ENCODE assay signal across 8 mouse cellular contexts in the genomic region with DNA sequence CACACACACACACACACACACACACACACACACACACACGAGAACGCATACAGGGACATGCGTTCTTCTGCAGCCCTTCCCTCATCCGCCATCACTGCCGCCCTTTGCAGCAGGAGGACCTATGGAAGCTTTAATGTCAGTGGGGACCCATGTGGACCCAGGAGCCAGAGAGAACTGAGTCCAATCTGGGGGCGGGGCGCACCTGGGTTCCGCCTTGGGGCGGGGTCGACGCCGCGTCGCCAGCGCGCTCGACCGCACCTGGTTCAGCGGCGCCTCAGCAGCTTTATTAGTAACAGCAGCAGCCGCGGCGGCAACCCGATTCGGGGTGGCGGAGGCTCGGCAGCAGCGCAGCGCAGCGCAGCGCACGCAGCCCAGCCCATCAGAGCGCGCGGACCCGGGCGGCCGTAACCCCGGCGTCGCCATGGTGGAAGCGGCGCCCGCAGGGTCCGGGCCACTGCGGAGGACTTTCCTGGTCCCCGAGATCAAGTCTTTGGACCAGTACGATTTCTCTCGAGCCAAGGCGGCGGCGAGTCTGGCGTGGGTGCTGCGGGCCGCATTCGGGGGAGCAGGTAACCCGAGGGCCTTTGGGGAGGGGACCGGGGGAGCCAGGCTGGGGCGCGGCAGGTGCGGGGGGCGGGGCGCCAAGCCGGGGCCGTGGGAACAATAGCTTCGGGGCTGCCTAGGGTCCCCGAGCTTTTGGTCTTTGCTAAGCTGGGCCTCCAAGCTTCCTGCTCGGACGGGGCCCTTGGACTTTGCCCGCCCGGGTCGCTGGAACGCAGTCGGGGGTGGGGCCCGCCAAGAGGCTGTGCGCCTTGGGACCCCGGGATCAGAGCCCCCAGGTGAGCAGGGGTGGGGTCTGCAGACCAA. TPM values are rescaled to one million over a fixed set of nuclear protein-coding genes. Genes with fewer than 3 reads are reported as not detected.
DNase-seq lines count a peak whose midpoint lies in the region; ATAC-seq and TF ChIP-seq lines count a peak whose summit lies in the region.

No protein-coding gene starts in this region.

- WGBS in heart, postnatal 0 days, result under 1% methylated on average over 77 of the region's 77 CpGs
- WGBS in liver, postnatal 0 days (ENCODE audit: insufficient replicate concordance), result under 1% methylated on average over 56 of the region's 77 CpGs
- WGBS in neural tube, embryonic 15.5 days, result 0% methylated on average over 68 of the region's 77 CpGs

- no peak for TF ChIP-seq CTCF in heart, postnatal 0 days (IDR thresholded peaks at IDR 0.05; ENCODE audit: low read depth)
- TF ChIP-seq CTCF in liver, postnatal 0 days (IDR thresholded peaks at IDR 0.05; ENCODE audit: low read depth), result no peak

- peak overlapping the region; percentile 53 for H3K9ac ChIP-seq in heart, postnatal 0 days (replicated peaks; ENCODE audit: low read depth, low read length)
- peak overlapping the region; percentile 61 for H3K9ac ChIP-seq in liver, postnatal 0 days (replicated peaks)
- peak overlapping the region; percentile 81 for H3K9ac ChIP-seq in neural tube, embryonic 15.5 days (replicated peaks)

- peak; percentile 66; the same call in 1 of the 2 replicates for ATAC-seq in heart, postnatal 0 days (ENCODE audit: insufficient read depth, low read depth)
- ATAC-seq in liver, postnatal 0 days, result peak; percentile 85
- peak; percentile 85 for ATAC-seq in neural tube, embryonic 15.5 days (ENCODE audit: low FRiP score)

- H3K4me2 ChIP-seq in heart, postnatal 0 days (ENCODE audit: low read depth, low read length), result peak overlapping the region; percentile 100
- peak overlapping the region; percentile 83 for H3K4me2 ChIP-seq in liver, postnatal 0 days (ENCODE audit: low read depth, low read length)
- H3K4me2 ChIP-seq in neural tube, embryonic 15.5 days, result peak overlapping the region; percentile 73

- no peak overlapping the region for H3K27ac ChIP-seq in heart, postnatal 0 days (ENCODE audit: low read depth)
- peak overlapping the region; percentile 71 for H3K27ac ChIP-seq in liver, postnatal 0 days (ENCODE audit: low read depth)
- H3K27ac ChIP-seq in neural tube, embryonic 15.5 days (replicated peaks), result peak overlapping the region; percentile 89

- peaks cover 18% of the 10 kb centered on the region; the same call in 1 of the 2 replicates for H3K27me3 ChIP-seq in heart, postnatal 0 days (ENCODE audit: control insufficient read depth, insufficient read depth, low read length)
- H3K27me3 ChIP-seq in liver, postnatal 0 days (ENCODE audit: insufficient read depth, low read length), result peaks cover 10% of the 10 kb centered on the region; the same call in 1 of the 2 replicates
- no peaks in the 10 kb centered on the region for H3K27me3 ChIP-seq in neural tube, embryonic 15.5 days (replicated peaks)

- no peak for TF ChIP-seq EP300 in heart, postnatal 0 days (IDR thresholded peaks at IDR 0.05; ENCODE audit: low read depth)
- no peak for TF ChIP-seq EP300 in liver, postnatal 0 days (IDR thresholded peaks at IDR 0.05; ENCODE audit: low read depth)

- peak; percentile 58 to 59 for DNase-seq in B cell, adult 2 months
- peak; percentile 92 for DNase-seq in ZHBTc4 (ENCODE audit: low read depth, low spot score)
- DNase-seq in embryo, embryonic 10 days (ENCODE audit: low spot score), result peak; percentile 75
- DNase-seq in heart, postnatal 0 days (ENCODE audit: low spot score), result peak; percentile 13
- DNase-seq in kidney, postnatal 36 days, result peak; percentile 84 to 92
- peak; percentile 78 for DNase-seq in liver, postnatal 0 days
- DNase-seq in yolk sac, embryonic 10.5 days (ENCODE audit: low spot score), result peak; percentile 78

- peak overlapping the region; percentile 71 for H3K4me3 ChIP-seq in heart, postnatal 0 days (ENCODE audit: low read depth, low read length)
- peak overlapping the region; percentile 71 for H3K4me3 ChIP-seq in liver, postnatal 0 days (ENCODE audit: low read depth, low read length)
- H3K4me3 ChIP-seq in neural tube, embryonic 15.5 days (replicated peaks), result peak overlapping the region; percentile 92

- H3K36me3 ChIP-seq in heart, postnatal 0 days (replicated peaks; ENCODE audit: control insufficient read depth, insufficient read depth, low read length), result no peaks in the 10 kb centered on the region
- no peaks in the 10 kb centered on the region for H3K36me3 ChIP-seq in liver, postnatal 0 days (replicated peaks; ENCODE audit: insufficient read depth, low read length)
- no peaks in the 10 kb centered on the region for H3K36me3 ChIP-seq in neural tube, embryonic 15.5 days

- no peaks in the 10 kb centered on the region for H3K9me3 ChIP-seq in heart, postnatal 0 days (replicated peaks; ENCODE audit: control insufficient read depth, low read length)
- no peaks in the 10 kb centered on the region for H3K9me3 ChIP-seq in liver, postnatal 0 days (ENCODE audit: low read length)
- H3K9me3 ChIP-seq in neural tube, embryonic 15.5 days (replicated peaks), result no peaks in the 10 kb centered on the region

- H3K4me1 ChIP-seq in heart, postnatal 0 days (ENCODE audit: control insufficient read depth, insufficient read depth), result peaks cover 5% of the 10 kb centered on the region; the same call in 1 of the 2 replicates
- peaks cover 4% of the 10 kb centered on the region; the same call in 1 of the 2 replicates for H3K4me1 ChIP-seq in liver, postnatal 0 days (ENCODE audit: insufficient read depth)
- 0 out of 2 replicates have a peak, but pooled peaks cover 4% of the 10 kb centered on the region for H3K4me1 ChIP-seq in neural tube, embryonic 15.5 days

RNA-seq across cellular contexts. Expression of a gene that starts 0.5 kb away (rescaled TPM):
- total RNA-seq in heart, postnatal 0 days (2014; rRNA removed; ENCODE audit: low replicate concordance), result 2.1 and 7.9 TPM in 2 replicates
- 0.33 and 0.43 TPM in 2 replicates for polyA plus RNA-seq in heart, postnatal 0 days (2015; fragmentation: Nextera tagmentation; extraction: Ambion mirVana)
- polyA plus RNA-seq in liver, postnatal 0 days (2015; fragmentation: Nextera tagmentation; extraction: Ambion mirVana), result 2.4 and 2.6 TPM in 2 replicates
- polyA plus RNA-seq in neural tube, embryonic 15.5 days (2015; fragmentation: Nextera tagmentation; extraction: Ambion mirVana), result 37.6 and 41.3 TPM in 2 replicates

RNA-seq across cellular contexts. Expression of a gene that starts 19.8 kb away (rescaled TPM):
- total RNA-seq in heart, postnatal 0 days (2014; rRNA removed; ENCODE audit: low replicate concordance), result 1.3 and 1.9 TPM in 2 replicates
- 2.0 and 2.3 TPM in 2 replicates for polyA plus RNA-seq in heart, postnatal 0 days (2015; fragmentation: Nextera tagmentation; extraction: Ambion mirVana)
- polyA plus RNA-seq in liver, postnatal 0 days (2015; fragmentation: Nextera tagmentation; extraction: Ambion mirVana), result 0.89 and 1.0 TPM in 2 replicates
- polyA plus RNA-seq in neural tube, embryonic 15.5 days (2015; fragmentation: Nextera tagmentation; extraction: Ambion mirVana), result 0.52 and 0.56 TPM in 2 replicates

RNA-seq across cellular contexts. Expression of a gene that starts 33.5 kb away (rescaled TPM):
- total RNA-seq in heart, postnatal 0 days (2014; rRNA removed; ENCODE audit: low replicate concordance), result 26.8 and 27.0 TPM in 2 replicates
- 20.0 TPM in 2 replicates for polyA plus RNA-seq in heart, postnatal 0 days (2015; fragmentation: Nextera tagmentation; extraction: Ambion mirVana)
- 13.2 and 15.9 TPM in 2 replicates for polyA plus RNA-seq in liver, postnatal 0 days (2015; fragmentation: Nextera tagmentation; extraction: Ambion mirVana)
- polyA plus RNA-seq in neural tube, embryonic 15.5 days (2015; fragmentation: Nextera tagmentation; extraction: Ambion mirVana), result 46.2 and 50.4 TPM in 2 replicates

RNA-seq across cellular contexts. Expression of a gene that starts 33.7 kb away (rescaled TPM):
- 2.4 and 14.4 TPM in 2 replicates for total RNA-seq in heart, postnatal 0 days (2014; rRNA removed; ENCODE audit: low replicate concordance)
- 112 and 121 TPM in 2 replicates for polyA plus RNA-seq in heart, postnatal 0 days (2015; fragmentation: Nextera tagmentation; extraction: Ambion mirVana)
- polyA plus RNA-seq in liver, postnatal 0 days (2015; fragmentation: Nextera tagmentation; extraction: Ambion mirVana), result 88.9 and 91.2 TPM in 2 replicates
- polyA plus RNA-seq in neural tube, embryonic 15.5 days (2015; fragmentation: Nextera tagmentation; extraction: Ambion mirVana), result 86.0 and 90.1 TPM in 2 replicates

RNA-seq across cellular contexts. Expression of a gene that starts 37.7 kb away (rescaled TPM):
- total RNA-seq in heart, postnatal 0 days (2014; rRNA removed; ENCODE audit: low replicate concordance), result not detected in 2 replicates
- polyA plus RNA-seq in heart, postnatal 0 days (2015; fragmentation: Nextera tagmentation; extraction: Ambion mirVana), result not detected in 2 replicates
- polyA plus RNA-seq in liver, postnatal 0 days (2015; fragmentation: Nextera tagmentation; extraction: Ambion mirVana), result 0.07 TPM in 1 of 2 replicates, not detected in the other
- 0.11 and 0.82 TPM in 2 replicates for polyA plus RNA-seq in neural tube, embryonic 15.5 days (2015; fragmentation: Nextera tagmentation; extraction: Ambion mirVana)

Comparison
In these comparisons a context has a peak if more than half of its experiments do, and no peak if none do; other contexts are left out.
1. DNase-seq: peak in every context shown above with its lines; median percentile 92 in ZHBTc4; 88 in kidney, postnatal 36 days; 78 in liver, postnatal 0 days; 78 in yolk sac, embryonic 10.5 days; 75 in embryo, embryonic 10 days; 58 in B cell, adult 2 months; 13 in heart, postnatal 0 days.
2. RNA of a gene that starts 0.5 kb away (polyA plus RNA-seq): 37.6 to 41.3 TPM in neural tube, embryonic 15.5 days; 2.4 to 2.6 TPM in liver, postnatal 0 days and 0.33 to 0.43 TPM in heart, postnatal 0 days; every median in the first group is over 10 times any median in the second.
3. Peak in every context shown above with its lines, with median percentiles within 50 percentile points of each other: ATAC-seq, H3K4me2 ChIP-seq, H3K4me3 ChIP-seq and H3K9ac ChIP-seq.